Mouse (Mus musculus): ENCODE measurements around the gene Olig2. TPM values are rescaled to one million over a fixed set of nuclear protein-coding genes. Genes with fewer than 3 reads are reported as not detected.

Gene Olig2
- total RNA-seq, 2 experiments from 2014 or later: not detected

GRCm38 (mm10) chr16:91269468-91270211, 44.4 kb downstream of the Olig2 start, which contains the start of gene Olig1:
Gene Olig1, plus strand, starts transcription at chr16:91269772.
- ATAC-seq (replicated peaks; ENCODE audit: poor library complexity): peak; percentile 83

GRCm38 (mm10) chr16:91270212-91270971, 45.1 kb downstream of the Olig2 start:
- ATAC-seq (replicated peaks; ENCODE audit: poor library complexity): no peak

GRCm38 (mm10) chr16:91270982-91271549, 45.8 kb downstream of the Olig2 start:
- ATAC-seq (replicated peaks; ENCODE audit: poor library complexity): no peak

GRCm38 (mm10) chr16:91271634-91272033, 46.4 kb downstream of the Olig2 start:
- no peak for ATAC-seq (replicated peaks; ENCODE audit: poor library complexity)

Other genes starting within 250 kb of the Olig2 start
- gene Synj1, start 214.1 kb upstream of the Olig2 start, total RNA-seq (2015): 38.8 and 46.3 TPM in 2 replicates
- gene Synj1, start 214.1 kb upstream of the Olig2 start, total RNA-seq (2017): 16.2 and 19.1 TPM in 2 replicates
- 69.4 and 95.7 TPM in 2 replicates for gene Paxbp1, start 180.9 kb upstream of the Olig2 start, total RNA-seq (2015)
- 77.0 and 96.2 TPM in 2 replicates for gene Paxbp1, start 180.9 kb upstream of the Olig2 start, total RNA-seq (2017)
- not detected in 2 replicates for gene 4932438H23Rik, start 130.3 kb upstream of the Olig2 start, total RNA-seq (2015)
- gene 4932438H23Rik, start 130.3 kb upstream of the Olig2 start, total RNA-seq (2017): not detected in 2 replicates
- gene Olig1, start 44.3 kb downstream of the Olig2 start, total RNA-seq (2015): not detected in 2 replicates
- gene Olig1, start 44.3 kb downstream of the Olig2 start, total RNA-seq (2017): not detected in 2 replicates
- gene Ifnar2, start 147.3 kb downstream of the Olig2 start, total RNA-seq (2015): 146 and 154 TPM in 2 replicates
- 113 and 122 TPM in 2 replicates for gene Ifnar2, start 147.3 kb downstream of the Olig2 start, total RNA-seq (2017)
- not detected in 2 replicates for gene Gm21970, start 166.3 kb downstream of the Olig2 start, total RNA-seq (2015)
- gene Gm21970, start 166.3 kb downstream of the Olig2 start, total RNA-seq (2017): not detected in 2 replicates
- 42.7 and 46.2 TPM in 2 replicates for gene Il10rb, start 180.7 kb downstream of the Olig2 start, total RNA-seq (2015)
- 36.6 and 39.2 TPM in 2 replicates for gene Il10rb, start 180.7 kb downstream of the Olig2 start, total RNA-seq (2017)